Mouse (Mus musculus) leukemia stem cell, adult 10-12 weeks (primary cell): ENCODE measurements around the gene Arsg. TPM values are rescaled to one million over a fixed set of nuclear protein-coding genes. Genes with fewer than 3 reads are reported as not detected.

Experiments used
- polyA plus RNA-seq: library from polyadenylated mRNA; stranded (reverse); fragments of >175 nt; gene quantifications from 2 replicates; pipeline ENCODE4 v1.2.3, GENCODE M21; 2012; ENCODE audit warnings: low replicate concordance

The Arsg gene
- 0.60 and 2.1 TPM in 2 replicates for polyA plus RNA-seq

GRCm38 (mm10) chr11:109473171-109474085 is at the start of gene Arsg, which contains the start of gene Slc16a6:
Gene Arsg (plus strand): TSS chr11:109473374.
Gene Slc16a6 (minus strand): TSS chr11:109473598.

GRCm38 (mm10) chr11:109425392-109426271 is 47.5 kb upstream of the Arsg start, which contains the start of gene Amz2:
Gene Amz2 (plus strand): TSS chr11:109425946.

DNA sequence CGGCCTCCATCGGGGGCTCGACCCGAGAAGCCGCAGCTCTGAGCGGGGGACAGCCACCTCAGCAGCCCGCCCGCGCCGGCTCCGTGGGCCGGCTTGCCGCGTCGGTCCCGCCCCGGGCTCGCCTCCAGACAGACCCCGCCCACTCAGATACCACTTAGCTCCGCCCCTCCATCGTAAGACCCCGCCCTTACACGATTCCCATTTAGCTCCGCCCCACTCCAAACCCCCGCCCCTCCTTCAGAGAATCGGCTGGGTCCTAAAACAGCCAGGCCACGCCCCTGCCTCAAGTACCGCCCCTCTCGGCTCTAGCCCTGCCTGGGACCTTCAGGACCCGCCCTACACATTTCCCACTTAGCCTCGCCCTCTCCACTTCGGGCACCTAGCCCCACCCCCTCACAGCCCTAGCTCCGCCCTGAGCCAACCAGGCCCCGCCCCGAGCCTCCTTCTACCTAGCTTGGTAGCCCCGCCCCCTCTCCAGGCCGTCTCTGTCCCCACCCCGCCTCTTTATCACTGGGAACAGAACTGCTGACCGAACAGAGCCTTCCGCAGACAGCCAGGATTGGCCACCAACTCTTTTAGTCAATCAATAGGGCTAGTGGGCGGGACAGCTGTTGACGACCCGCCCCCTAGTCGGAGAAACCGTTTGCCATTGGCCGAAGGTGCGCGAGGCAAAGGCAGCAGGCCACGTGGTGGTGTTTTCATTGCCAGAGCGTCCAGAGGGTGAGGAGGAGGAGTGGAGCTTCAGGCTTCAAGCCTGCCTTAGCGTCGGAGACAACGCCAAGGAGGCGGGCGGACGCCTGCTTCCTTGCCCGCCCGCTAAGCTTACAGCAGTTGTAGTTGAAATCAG is 138.4 kb downstream of the Arsg start, which contains the start of gene Wipi1:
Gene Wipi1, minus strand, starts transcription at position 665 of the 847 bp plus-strand sequence.

Other genes with a start within 250 kb of the Arsg start
- 0.07 and 0.23 TPM in 2 replicates for gene Rgs9, start 175.2 kb upstream of the Arsg start, polyA plus RNA-seq
- 26.4 and 84.3 TPM in 2 replicates for gene Gna13, start 110.5 kb upstream of the Arsg start, polyA plus RNA-seq
- gene 9930022D16Rik, start 59.5 kb upstream of the Arsg start, polyA plus RNA-seq: not detected in 2 replicates
- gene Amz2, start 47.4 kb upstream of the Arsg start, polyA plus RNA-seq: 2.4 and 6.7 TPM in 2 replicates
- 90.7 and 104 TPM in 2 replicates for gene Slc16a6, start 224 bp downstream of the Arsg start, polyA plus RNA-seq
- 47.4 and 51.0 TPM in 2 replicates for gene Wipi1, start 138.6 kb downstream of the Arsg start, polyA plus RNA-seq
- 36.1 and 55.1 TPM in 2 replicates for gene Prkar1a, start 176.0 kb downstream of the Arsg start, polyA plus RNA-seq
- 0.09 and 0.51 TPM in 2 replicates for gene Fam20a, start 248.9 kb downstream of the Arsg start, polyA plus RNA-seq